Mouse (Mus musculus): ENCODE results near the gene Apof.

GRCm38 (mm10) chr10:128231146-128231545 lies 37.3 kb upstream of the Apof start:
- TF ChIP-seq POLR2A (IDR thresholded peaks at IDR 0.05; ENCODE audit: control insufficient read depth, low read depth, low read length) (no peak), CTCF (IDR thresholded peaks at IDR 0.05; ENCODE audit: control insufficient read depth, insufficient read depth, insufficient replicate concordance, low read depth, low read length) (no peak)
